Mouse (Mus musculus) lung, postnatal 4 days (tissue): ENCODE data around the gene Gcfc2.

Experiments
- DNase-seq, 2 experiments: peaks; one replicate each; pipeline ENCODE4 v3.0.0; 2021

Gcfc2 gene

DNA sequence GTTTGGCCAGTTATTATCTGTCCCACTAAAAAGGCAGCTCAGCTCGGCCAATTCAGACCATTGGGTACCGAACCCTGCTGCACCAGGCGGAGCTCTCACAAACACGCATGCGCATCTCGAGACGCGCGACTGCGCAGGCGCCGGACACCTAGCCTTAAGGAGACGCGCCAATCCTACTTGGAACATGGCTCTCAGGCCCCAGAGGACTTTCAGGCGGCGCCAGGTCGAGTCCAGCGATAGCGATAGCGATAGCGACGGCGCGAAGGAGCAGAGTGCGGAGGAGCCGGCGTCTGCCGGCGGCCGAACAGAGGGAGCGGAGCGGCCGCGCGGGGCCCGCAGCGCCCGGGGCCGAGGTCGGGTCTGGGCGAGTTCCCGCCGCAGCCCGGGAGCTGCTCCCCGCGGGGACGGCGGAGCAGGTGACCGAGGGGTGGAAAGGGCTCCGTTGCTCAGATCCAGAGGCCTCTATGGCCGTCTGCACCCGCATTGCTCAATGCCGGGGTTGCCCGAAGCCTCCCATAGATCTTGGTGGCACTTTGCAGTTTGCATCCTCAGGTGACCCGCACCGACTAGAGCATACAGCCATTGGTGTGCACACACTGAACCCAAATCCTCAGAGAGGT, at the start of gene Gcfc2:
Gene Gcfc2 (plus strand): TSS at position 147 of the 620 bp plus-strand sequence.
- DNase-seq: peak; percentile 94 to 95

DNA sequence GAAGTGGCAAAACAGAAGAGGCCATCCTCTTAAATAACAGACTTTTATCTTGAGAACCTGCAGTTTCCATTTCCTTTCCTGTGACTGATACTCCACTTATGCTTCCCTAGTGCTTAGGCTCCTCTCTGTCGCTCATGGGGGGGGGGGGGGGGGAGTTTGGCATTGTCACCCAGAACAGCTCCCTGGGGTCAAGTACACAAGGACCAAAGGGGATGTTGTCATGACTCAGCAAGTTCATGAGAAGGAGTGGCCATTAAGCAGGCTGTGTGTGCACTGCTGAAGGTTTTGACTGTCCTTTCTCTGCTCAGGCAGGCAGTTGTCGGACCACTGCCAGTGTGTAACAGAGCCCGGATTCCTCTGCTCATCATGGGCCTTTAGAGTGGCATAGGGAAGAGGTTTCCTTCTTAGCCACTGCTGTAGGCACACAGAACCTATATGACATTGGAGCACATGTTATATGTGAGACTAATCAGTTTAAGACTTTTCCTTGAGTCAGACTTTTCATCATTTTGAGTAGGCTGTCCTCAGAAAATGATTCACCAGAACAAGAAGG, 27.7 kb upstream of the Gcfc2 start:
- no peak for DNase-seq

- DNase-seq: no peak
Observed at GRCm38 (mm10) chr6:81910302-81910855, 13.1 kb upstream of the Gcfc2 start.

DNA sequence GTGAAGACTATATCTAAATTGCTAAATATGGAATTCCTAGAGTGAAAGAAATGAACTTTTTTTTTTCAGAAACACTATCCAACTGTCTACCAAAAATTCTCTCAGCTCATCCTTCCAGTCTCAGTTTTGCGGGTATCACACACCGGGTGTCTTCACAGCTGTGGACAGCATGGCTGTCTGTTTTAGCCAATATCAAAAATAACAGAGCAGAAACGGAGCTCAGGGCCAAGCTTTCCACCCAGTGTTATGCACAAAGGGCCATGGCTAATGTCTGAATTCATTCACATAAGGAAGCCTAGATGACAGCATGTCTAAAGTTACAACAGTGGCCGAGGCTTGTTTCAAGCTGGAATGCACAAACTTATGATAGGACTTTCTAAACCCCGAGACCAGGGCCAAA, 12.2 kb upstream of the Gcfc2 start:
- DNase-seq: no peak

DNA sequence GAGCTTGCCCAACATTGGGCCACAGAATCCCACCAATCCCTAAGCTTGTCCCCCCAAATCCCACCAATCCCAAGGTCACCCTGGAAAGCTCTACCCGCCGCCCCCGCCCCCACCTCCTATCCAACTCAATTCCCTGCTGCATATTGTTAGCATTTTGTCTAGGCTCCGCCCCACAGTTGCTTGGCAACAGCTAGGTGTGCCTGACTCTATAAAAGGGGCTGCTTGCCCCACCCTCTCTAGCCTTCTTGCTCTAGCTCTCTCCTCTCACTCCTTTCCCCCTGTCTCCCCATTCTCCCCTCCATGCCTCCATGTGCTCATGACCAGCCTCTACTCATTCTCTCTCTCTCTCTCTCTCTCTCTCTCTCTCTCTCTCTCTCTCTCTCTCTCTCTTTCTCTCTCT, 11.8 kb upstream of the Gcfc2 start:
- DNase-seq: no peak

DNA sequence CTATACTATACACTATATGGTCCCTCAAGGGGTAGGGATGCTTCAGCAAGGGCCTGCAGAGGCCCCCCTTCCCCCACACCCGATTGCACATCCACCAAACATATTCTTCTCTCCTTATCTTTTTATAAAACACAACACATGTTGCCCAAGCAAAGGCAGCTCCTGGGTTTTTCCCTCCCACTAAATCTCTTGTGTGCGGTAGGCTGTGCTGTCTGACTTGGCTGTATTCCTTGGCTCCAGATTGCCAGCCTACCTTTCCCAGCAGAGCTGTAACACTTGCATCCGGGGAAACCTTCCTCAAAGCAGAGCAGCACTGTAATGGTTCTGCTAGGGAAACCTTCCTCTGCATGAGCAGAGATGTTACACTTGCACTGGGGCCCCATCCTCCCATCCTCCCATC, 11.3 kb upstream of the Gcfc2 start:
- no peak for DNase-seq

GRCm38 (mm10) chr6:81924304-81924703, 835 bp downstream of the Gcfc2 start:
- no peak for DNase-seq

- no peak for DNase-seq
Observed at GRCm38 (mm10) chr6:81929402-81929801, 5.9 kb downstream of the Gcfc2 start.

DNA sequence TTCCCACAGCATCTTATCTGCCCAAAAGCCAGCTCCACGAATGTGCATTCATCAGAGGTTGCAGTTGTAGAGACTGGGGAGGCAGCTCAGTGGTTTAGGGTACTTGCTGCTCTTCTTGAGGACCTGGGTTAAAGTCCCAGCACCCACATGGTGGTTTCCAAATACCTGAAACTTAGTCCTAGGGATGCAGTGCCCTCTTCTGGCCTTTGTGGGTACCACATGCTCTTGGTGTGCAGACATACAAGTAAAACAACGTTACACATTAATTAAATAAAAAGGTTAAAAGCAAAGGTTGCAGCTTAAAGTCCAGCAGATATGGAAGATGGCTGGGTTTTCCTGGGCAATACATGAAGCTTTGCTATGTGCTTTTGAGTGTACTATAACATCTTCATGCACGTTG, 9.8 kb downstream of the Gcfc2 start:
- no peak for DNase-seq

DNA sequence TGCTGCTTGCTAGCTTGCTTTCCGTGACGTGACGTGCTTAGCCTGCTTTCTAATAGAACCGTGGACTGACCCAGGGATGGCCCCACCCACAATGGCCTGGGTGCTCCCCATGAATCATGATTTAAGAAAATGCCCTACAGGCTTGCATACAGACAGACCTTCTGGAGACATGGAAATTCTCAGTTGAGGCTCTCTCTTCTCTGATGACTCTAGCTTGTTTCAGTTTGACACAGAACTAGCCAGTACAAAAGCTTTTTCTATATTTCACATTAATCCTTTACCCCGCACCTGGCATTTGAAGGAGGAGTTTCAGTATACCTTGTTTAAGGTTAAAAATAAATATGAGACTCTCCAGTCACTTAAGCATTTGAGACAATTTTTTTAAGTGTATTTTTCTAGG, 18.2 kb downstream of the Gcfc2 start:
- no peak for DNase-seq

- no peak for DNase-seq
Observed at GRCm38 (mm10) chr6:81943281-81943680, 19.8 kb downstream of the Gcfc2 start.

DNA sequence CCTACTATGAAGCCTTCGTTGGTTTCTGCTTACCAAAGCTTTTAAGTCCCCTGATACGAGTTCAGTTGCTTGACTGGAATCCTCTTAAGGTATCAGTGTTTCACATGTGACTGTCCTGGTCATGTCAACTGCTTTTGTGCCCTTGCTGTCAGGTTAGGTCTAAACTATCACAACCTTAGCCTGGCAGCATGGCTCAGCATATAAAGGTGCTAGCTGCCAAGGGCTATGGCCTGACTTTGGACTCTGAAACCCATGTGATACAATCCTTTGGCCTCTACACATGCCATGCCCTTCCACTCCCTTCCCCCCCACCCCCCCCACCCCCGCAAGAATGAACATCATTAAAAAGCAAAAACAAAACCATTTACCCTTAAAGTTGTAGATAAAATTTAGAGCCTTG, 21.0 kb downstream of the Gcfc2 start:
- no peak for DNase-seq

- DNase-seq: no peak
Observed at GRCm38 (mm10) chr6:81946906-81947305, 23.4 kb downstream of the Gcfc2 start.

DNA sequence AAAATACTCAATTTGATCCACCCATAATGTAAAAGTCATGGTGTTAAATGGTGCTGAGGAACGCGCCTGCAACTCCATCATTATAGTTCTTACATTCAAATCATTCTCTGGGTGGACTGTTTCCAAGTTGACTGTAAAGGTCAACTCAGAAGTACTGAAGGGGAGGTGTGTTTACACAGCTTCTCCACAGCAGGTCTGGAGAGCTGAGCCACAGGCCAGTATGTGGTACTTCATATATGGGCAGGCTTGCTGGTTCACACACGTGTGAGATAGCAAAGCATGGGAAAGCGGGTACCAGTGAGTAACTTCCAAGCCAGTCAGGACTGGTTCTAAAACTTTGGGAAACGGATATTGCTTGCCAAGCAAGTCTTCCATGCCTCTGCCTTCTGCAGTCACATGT, 31.7 kb downstream of the Gcfc2 start:
- DNase-seq: no peak

GRCm38 (mm10) chr6:81956399-81956798, 32.9 kb downstream of the Gcfc2 start:
- peak in 1 of 2 experiments; percentile 10 for DNase-seq

DNA sequence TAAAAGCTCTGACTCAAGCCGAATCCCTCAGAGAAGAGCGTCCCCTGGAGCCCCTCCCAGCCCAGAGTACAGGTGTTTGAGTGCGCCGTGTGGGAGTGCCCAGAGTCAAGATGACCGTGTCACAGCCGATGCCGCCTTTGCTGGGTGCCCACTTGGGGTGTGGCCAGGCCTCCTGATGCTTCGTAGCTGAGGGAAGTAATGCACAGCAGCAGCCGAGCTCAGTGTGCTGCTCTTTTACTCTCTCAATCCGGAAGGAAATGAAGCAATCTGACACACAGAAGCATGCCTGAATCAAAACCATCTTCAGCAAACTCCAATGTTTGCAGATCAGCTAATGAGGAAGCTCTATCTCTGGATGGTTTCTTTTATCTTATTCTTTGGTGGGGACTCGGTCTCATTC, 34.5 kb downstream of the Gcfc2 start:
- no peak for DNase-seq

- DNase-seq: no peak
Observed at GRCm38 (mm10) chr6:81959866-81960265, 36.4 kb downstream of the Gcfc2 start.

GRCm38 (mm10) chr6:81960284-81960683, 36.8 kb downstream of the Gcfc2 start:
- DNase-seq: no peak

DNA sequence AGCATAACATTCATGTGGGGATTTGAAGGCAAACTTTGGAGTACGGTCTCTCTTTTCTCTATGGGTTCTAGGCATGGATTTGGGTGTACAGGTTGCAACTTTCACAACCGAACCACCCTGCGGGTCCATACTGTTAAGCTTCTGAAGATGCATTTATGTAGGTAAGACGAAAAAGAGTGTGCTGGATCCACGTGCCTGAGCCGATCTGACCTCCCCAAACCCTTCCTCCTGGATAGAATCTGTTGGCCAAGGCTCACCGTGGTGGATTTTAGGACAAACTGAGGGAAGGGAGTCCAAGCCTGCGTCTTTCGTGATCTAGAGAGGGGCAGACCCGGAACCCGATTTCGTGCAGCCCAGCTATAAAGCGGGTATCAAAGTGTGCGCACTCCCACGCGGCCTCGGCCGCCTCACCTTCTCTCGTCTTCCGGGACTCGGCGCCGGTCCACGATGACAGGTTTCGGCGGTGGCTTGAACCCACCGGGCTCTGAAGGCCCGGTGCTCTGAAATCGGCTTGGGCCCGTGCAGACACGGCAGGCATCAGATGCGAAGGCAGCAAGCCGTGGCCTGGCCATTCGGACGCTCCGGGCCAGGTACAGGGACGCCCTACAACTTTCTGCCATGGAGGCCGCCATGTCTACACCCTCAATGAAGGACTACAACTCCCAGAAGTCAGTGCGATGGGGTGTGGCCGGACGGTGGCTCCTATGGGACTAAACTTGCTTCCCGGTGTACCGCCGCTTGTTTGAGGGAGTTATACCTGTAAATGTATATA, 42.0 kb downstream of the Gcfc2 start, which contains the start of gene Mrpl19:
Gene Mrpl19 (minus strand): TSS at position 663 of the 772 bp plus-strand sequence.
- peak; percentile 89 to 94 for DNase-seq

- no peak for DNase-seq
Observed at GRCm38 (mm10) chr6:81966068-81966544, 42.6 kb downstream of the Gcfc2 start.

- DNase-seq: no peak
Observed at GRCm38 (mm10) chr6:81971196-81971595, 47.7 kb downstream of the Gcfc2 start.

GRCm38 (mm10) chr6:81972595-81972994, 49.1 kb downstream of the Gcfc2 start:
- no peak for DNase-seq

DNA sequence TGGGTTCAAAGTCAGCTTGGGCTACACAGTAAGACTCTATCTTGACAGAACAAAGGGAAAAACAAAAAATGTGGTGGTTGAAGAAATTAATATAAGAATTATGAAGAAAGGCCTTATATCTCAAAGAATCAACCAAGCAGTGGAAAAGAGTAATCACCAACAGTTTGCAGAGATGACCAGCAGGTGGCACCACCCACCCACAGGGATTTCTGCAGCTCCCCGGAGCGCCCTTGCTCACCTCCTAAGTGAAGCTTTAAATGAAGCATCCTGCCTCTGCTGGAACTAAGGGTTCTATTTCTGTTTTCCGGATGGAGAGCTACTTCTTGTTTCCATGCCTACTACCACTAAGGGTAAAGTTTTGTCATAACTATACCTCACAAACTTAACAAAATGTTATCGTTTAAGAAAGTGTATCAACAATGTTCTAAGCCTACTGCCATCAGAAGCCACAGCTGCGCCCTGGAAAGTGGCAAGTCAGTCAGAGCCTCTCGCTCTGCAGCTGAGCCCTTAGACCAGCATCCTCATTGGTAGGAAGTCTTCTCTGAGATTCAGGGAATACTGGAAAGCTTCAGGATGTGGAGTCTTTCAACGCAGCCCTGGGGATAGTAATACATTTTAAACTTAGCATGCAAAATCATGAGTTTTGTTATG, 52.6 kb downstream of the Gcfc2 start:
- peak; percentile 68 to 82 for DNase-seq
